Mouse (Mus musculus): ENCODE results near the gene Sgpp2. TPM values are rescaled to one million over a fixed set of nuclear protein-coding genes. Genes with fewer than 3 reads are reported as not detected.

Gene Sgpp2
- polyA plus RNA-seq, 1 experiment from 2014 or later: 2.6 TPM

DNA sequence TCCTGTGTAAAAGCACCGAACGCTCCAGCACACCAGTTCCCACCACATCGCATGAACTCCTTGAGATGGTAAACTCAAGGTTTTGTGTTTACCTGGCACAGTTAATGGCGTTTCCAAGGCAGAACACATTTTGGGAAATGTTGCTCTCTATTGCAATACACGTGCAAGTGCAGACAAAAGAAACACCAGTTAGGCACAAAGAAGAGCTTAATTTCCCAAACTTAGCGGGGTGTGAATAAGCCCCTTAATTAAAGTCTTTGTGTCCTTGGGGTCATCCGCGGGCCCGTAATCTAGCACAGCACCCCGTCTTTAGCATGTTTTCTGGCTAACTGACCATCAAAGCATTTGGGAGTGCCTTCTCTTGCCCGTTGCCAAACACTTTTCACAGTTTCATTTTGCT is 118.7 kb downstream of the Sgpp2 start:
- Histone ChIP-seq H3K4me3 (ENCODE audit: low read depth, low read length) (no peak overlapping the region), H3K9ac (ENCODE audit: low read depth, low read length) (no peak overlapping the region), H3K4me2 (ENCODE audit: low read depth, low read length) (no peak overlapping the region), H3K36me3 (ENCODE audit: control insufficient read depth, insufficient read depth, low read length) (peaks cover 9% of the 10 kb centered on the region; the same call in 1 of the 2 replicates), H3K9me3 (ENCODE audit: control insufficient read depth, low read length) (no peaks in the 10 kb centered on the region), H3K27me3 (replicated peaks; ENCODE audit: control insufficient read depth, insufficient read depth, low read length) (no peaks in the 10 kb centered on the region), H3K4me1 (ENCODE audit: control insufficient read depth, insufficient read depth, low read length) (peaks cover 9% of the 10 kb centered on the region; the same call in 1 of the 2 replicates), H3K27ac (replicated peaks; ENCODE audit: low read depth, low read length) (no peak overlapping the region)
- 63% methylated on average over 11 of the region's 11 CpGs for WGBS
- no peak for ATAC-seq (ENCODE audit: low read depth)
- DNase-seq (ENCODE audit: low spot score): no peak

DNA sequence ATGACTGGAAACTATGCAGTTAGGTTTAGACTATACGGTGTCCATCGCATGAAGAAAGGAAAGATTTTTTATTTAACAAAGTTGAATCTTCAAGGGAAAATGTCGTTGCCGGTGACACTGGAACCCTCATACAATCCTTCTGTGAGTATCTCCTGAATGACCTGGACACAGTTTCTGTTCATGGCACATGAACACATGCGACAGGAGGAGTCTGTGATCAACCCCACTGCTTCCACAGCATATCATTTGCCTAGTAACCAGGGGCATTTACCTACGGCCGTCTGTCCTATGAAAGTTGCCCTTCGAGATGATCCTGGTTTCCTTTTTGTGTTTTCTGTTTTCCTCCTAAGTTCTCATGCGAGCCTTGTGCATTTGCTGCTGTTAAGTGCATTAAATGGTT is 123.3 kb downstream of the Sgpp2 start:
- no peaks in the 10 kb centered on the region for H3K27me3 ChIP-seq (replicated peaks; ENCODE audit: control insufficient read depth, insufficient read depth, low read length)
- 91% methylated on average over 9 of the region's 9 CpGs for WGBS

DNA sequence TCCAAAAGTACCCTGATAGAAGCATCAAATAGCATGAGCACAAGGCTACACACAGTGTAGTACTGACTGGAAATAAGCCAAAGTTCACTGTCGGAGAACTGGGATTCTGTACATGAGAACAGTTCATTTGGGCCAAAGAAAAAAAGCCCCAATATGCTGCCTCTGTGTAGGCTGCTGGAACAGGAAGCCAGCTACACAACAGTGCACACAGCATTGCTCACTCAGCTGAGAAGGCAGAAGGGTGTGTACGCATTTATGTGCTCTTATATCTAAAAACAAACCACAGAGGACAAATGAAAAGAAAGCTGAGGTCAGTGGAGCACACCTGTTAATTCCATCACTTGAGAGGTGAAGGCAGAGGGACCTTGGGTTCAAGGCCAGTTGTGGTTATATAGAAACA is 125.8 kb downstream of the Sgpp2 start:
- Histone ChIP-seq H3K4me2 (ENCODE audit: low read depth, low read length) (no peak overlapping the region), H3K4me3 (ENCODE audit: low read depth, low read length) (no peak overlapping the region), H3K36me3 (ENCODE audit: control insufficient read depth, insufficient read depth, low read length) (peaks cover 17% of the 10 kb centered on the region; the same call in 1 of the 2 replicates), H3K27ac (replicated peaks; ENCODE audit: low read depth, low read length) (no peak overlapping the region), H3K27me3 (replicated peaks; ENCODE audit: control insufficient read depth, insufficient read depth, low read length) (no peaks in the 10 kb centered on the region), H3K9ac (ENCODE audit: low read depth, low read length) (no peak overlapping the region), H3K9me3 (ENCODE audit: control insufficient read depth, low read length) (no peaks in the 10 kb centered on the region), H3K4me1 (ENCODE audit: control insufficient read depth, insufficient read depth, low read length) (peaks cover 3% of the 10 kb centered on the region; the same call in 1 of the 2 replicates)
- no peak for ATAC-seq (ENCODE audit: low read depth)
- 77% methylated on average over 2 of the region's 2 CpGs for WGBS
- DNase-seq (ENCODE audit: low spot score): no peak

More for the DNA sequence above, 123.3 kb downstream of the Sgpp2 start:
- Histone ChIP-seq H3K4me3 (ENCODE audit: low read depth, low read length) (no peak overlapping the region), H3K4me2 (ENCODE audit: low read depth, low read length) (no peak overlapping the region), H3K27ac (replicated peaks; ENCODE audit: low read depth, low read length) (no peak overlapping the region), H3K4me1 (ENCODE audit: control insufficient read depth, insufficient read depth, low read length) (peaks cover 3% of the 10 kb centered on the region; the same call in 1 of the 2 replicates), H3K9ac (ENCODE audit: low read depth, low read length) (no peak overlapping the region), H3K36me3 (ENCODE audit: control insufficient read depth, insufficient read depth, low read length) (0 out of 2 replicates have a peak, but pooled peaks cover 3% of the 10 kb centered on the region), H3K9me3 (ENCODE audit: control insufficient read depth, low read length) (no peaks in the 10 kb centered on the region)
- DNase-seq (ENCODE audit: low spot score) (no peak), ATAC-seq (ENCODE audit: low read depth) (no peak)

DNA sequence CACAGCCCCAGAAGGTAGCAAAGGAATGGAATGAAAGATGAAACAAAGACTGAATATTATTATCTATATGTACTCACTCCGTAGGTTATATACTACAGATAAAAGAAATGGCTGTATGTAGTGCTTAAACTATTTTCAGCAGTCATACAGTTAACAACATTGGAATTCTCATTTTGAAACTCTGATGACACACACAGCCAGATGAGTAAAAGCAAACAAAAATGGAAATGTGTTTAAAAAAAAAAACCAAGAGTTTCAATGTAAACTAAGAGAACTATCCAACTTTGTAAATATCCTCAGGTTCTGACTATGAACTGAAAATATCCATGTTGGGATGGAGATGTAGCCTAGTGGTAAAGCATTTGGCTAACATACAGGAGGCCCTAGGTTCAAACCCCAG is 126.3 kb downstream of the Sgpp2 start:
- H3K27me3 ChIP-seq (replicated peaks; ENCODE audit: control insufficient read depth, insufficient read depth, low read length): no peaks in the 10 kb centered on the region

DNA sequence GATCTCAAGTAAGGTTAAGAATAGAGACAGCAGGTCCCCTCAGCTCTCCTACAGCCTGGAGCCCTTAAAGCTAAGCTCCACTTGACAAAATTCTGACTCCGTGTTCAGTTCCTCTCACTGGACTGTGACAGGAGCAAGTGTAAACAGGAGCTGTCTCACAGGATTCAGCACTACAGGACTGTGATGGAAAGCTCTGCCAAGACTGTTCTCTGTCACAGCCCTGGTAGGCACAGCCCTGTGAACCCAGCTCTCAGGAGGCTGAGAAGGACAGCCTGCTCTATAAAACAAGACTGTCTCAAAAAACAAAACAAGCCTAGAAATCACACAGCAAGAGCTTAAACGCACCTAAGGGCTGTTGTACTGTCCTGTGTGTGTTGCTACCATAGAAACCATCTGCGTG is 127.0 kb downstream of the Sgpp2 start:
- peaks cover 3% of the 10 kb centered on the region; the same call in 1 of the 2 replicates for H3K4me1 ChIP-seq (ENCODE audit: control insufficient read depth, insufficient read depth, low read length)
- no peak overlapping the region for H3K27ac ChIP-seq (replicated peaks; ENCODE audit: low read depth, low read length)
- ATAC-seq (ENCODE audit: low read depth) (no peak), DNase-seq (ENCODE audit: low spot score) (no peak)
- H3K27me3 ChIP-seq (replicated peaks; ENCODE audit: control insufficient read depth, insufficient read depth, low read length): no peaks in the 10 kb centered on the region
- no peak overlapping the region for H3K4me3 ChIP-seq (ENCODE audit: low read depth, low read length)
- H3K36me3 ChIP-seq (ENCODE audit: control insufficient read depth, insufficient read depth, low read length): peaks cover 28% of the 10 kb centered on the region
- H3K9me3 ChIP-seq (ENCODE audit: control insufficient read depth, low read length): no peaks in the 10 kb centered on the region
- WGBS: 72% methylated on average over 3 of the region's 3 CpGs
- H3K9ac ChIP-seq (ENCODE audit: low read depth, low read length): no peak overlapping the region
- H3K4me2 ChIP-seq (ENCODE audit: low read depth, low read length): no peak overlapping the region

More for the DNA sequence above, 126.3 kb downstream of the Sgpp2 start:
- WGBS: 87% methylated on average over 1 of the region's 1 CpGs
- H3K4me3 ChIP-seq (ENCODE audit: low read depth, low read length): no peak overlapping the region
- DNase-seq (ENCODE audit: low spot score) (no peak), ATAC-seq (ENCODE audit: low read depth) (no peak)
- H3K9ac ChIP-seq (ENCODE audit: low read depth, low read length): no peak overlapping the region
- peaks cover 22% of the 10 kb centered on the region for H3K36me3 ChIP-seq (ENCODE audit: control insufficient read depth, insufficient read depth, low read length)
- H3K27ac ChIP-seq (replicated peaks; ENCODE audit: low read depth, low read length): no peak overlapping the region
- peaks cover 3% of the 10 kb centered on the region; the same call in 1 of the 2 replicates for H3K4me1 ChIP-seq (ENCODE audit: control insufficient read depth, insufficient read depth, low read length)
- no peaks in the 10 kb centered on the region for H3K9me3 ChIP-seq (ENCODE audit: control insufficient read depth, low read length)
- H3K4me2 ChIP-seq (ENCODE audit: low read depth, low read length): no peak overlapping the region

- no peak overlapping the region for H3K4me3 ChIP-seq (ENCODE audit: low read depth, low read length)
- H3K27ac ChIP-seq (replicated peaks; ENCODE audit: low read depth, low read length): peak overlapping the region; percentile 33
- no peak for ATAC-seq (ENCODE audit: low read depth)
- H3K9me3 ChIP-seq (ENCODE audit: control insufficient read depth, low read length): no peaks in the 10 kb centered on the region
- H3K9ac ChIP-seq (ENCODE audit: low read depth, low read length): no peak overlapping the region
- DNase-seq (ENCODE audit: low spot score): no peak
- H3K36me3 ChIP-seq (ENCODE audit: control insufficient read depth, insufficient read depth, low read length): peaks cover 54% of the 10 kb centered on the region
- no peaks in the 10 kb centered on the region for H3K27me3 ChIP-seq (replicated peaks; ENCODE audit: control insufficient read depth, insufficient read depth, low read length)
- peaks cover 3% of the 10 kb centered on the region; the same call in 1 of the 2 replicates for H3K4me1 ChIP-seq (ENCODE audit: control insufficient read depth, insufficient read depth, low read length)
- H3K4me2 ChIP-seq (ENCODE audit: low read depth, low read length): no peak overlapping the region
- WGBS: 79% methylated on average over 8 of the region's 8 CpGs
Measured at GRCm38 (mm10) chr1:78440716-78441115, 130.6 kb downstream of the Sgpp2 start.

DNA sequence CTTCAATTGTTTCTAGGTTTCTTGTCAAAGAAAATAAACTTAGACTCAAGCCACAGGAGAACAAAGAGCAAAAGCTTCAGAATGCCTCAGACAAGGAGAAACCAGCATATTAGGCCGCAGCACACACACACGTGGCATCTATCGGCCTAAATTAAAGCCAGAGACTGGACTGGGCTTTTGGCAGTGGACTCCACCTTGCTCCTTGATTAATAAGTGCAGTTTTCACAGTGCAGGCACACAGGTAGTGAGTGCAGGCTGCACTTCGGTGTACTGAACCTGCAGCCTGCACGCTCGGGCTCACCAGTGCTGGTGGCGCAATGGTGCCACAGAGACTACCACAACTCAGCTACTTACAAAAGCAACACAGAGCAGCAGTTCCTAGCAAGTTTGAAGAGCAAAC is 132.9 kb downstream of the Sgpp2 start:
- Histone ChIP-seq H3K27ac (replicated peaks; ENCODE audit: low read depth, low read length) (no peak overlapping the region), H3K36me3 (ENCODE audit: control insufficient read depth, insufficient read depth, low read length) (peaks cover 58% of the 10 kb centered on the region), H3K4me1 (ENCODE audit: control insufficient read depth, insufficient read depth, low read length) (peaks cover 10% of the 10 kb centered on the region), H3K9me3 (ENCODE audit: control insufficient read depth, low read length) (no peaks in the 10 kb centered on the region), H3K4me3 (ENCODE audit: low read depth, low read length) (no peak overlapping the region), H3K4me2 (ENCODE audit: low read depth, low read length) (no peak overlapping the region), H3K9ac (ENCODE audit: low read depth, low read length) (no peak overlapping the region), H3K27me3 (replicated peaks; ENCODE audit: control insufficient read depth, insufficient read depth, low read length) (no peaks in the 10 kb centered on the region)
- DNase-seq (ENCODE audit: low spot score) (no peak), ATAC-seq (ENCODE audit: low read depth) (no peak)
- WGBS: 62% methylated on average over 7 of the region's 7 CpGs

GRCm38 (mm10) chr1:78446232-78446631 is 136.1 kb downstream of the Sgpp2 start:
- WGBS: 76% methylated on average over 8 of the region's 8 CpGs
- peaks cover 55% of the 10 kb centered on the region for H3K36me3 ChIP-seq (ENCODE audit: control insufficient read depth, insufficient read depth, low read length)

DNA sequence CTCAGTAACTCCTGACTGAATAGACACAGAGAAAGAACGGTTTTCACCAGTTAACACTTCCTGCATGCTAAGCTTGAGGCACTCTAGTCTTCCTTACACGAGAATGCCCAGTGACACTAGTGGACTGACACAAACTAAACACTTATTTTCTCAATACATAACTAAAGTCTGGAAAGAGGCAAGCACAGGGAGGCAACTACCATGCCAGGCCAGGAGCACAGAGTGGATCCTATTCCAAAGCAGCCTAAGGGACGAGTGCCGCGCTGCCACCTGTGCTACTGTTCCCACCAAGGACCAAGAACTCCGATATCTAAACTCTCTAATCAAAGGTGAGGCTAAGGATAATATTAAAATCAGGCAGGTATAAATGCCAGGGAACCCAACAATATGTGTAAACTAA is 136.6 kb downstream of the Sgpp2 start:
- Histone ChIP-seq H3K9ac (ENCODE audit: low read depth, low read length) (no peak overlapping the region), H3K36me3 (ENCODE audit: control insufficient read depth, insufficient read depth, low read length) (peaks cover 55% of the 10 kb centered on the region), H3K4me1 (ENCODE audit: control insufficient read depth, insufficient read depth, low read length) (peaks cover 11% of the 10 kb centered on the region), H3K27me3 (replicated peaks; ENCODE audit: control insufficient read depth, insufficient read depth, low read length) (no peaks in the 10 kb centered on the region), H3K9me3 (ENCODE audit: control insufficient read depth, low read length) (no peaks in the 10 kb centered on the region), H3K4me2 (ENCODE audit: low read depth, low read length) (no peak overlapping the region), H3K27ac (replicated peaks; ENCODE audit: low read depth, low read length) (no peak overlapping the region), H3K4me3 (ENCODE audit: low read depth, low read length) (no peak overlapping the region)
- WGBS: 84% methylated on average over 6 of the region's 6 CpGs
- DNase-seq (ENCODE audit: low spot score) (no peak), ATAC-seq (ENCODE audit: low read depth) (no peak)

More at GRCm38 (mm10) chr1:78446232-78446631, 136.1 kb downstream of the Sgpp2 start:
- Histone ChIP-seq H3K4me1 (ENCODE audit: control insufficient read depth, insufficient read depth, low read length) (peaks cover 11% of the 10 kb centered on the region), H3K4me2 (ENCODE audit: low read depth, low read length) (no peak overlapping the region), H3K9me3 (ENCODE audit: control insufficient read depth, low read length) (no peaks in the 10 kb centered on the region), H3K27me3 (replicated peaks; ENCODE audit: control insufficient read depth, insufficient read depth, low read length) (no peaks in the 10 kb centered on the region), H3K27ac (replicated peaks; ENCODE audit: low read depth, low read length) (no peak overlapping the region), H3K9ac (ENCODE audit: low read depth, low read length) (no peak overlapping the region), H3K4me3 (ENCODE audit: low read depth, low read length) (no peak overlapping the region)
- DNase-seq (ENCODE audit: low spot score) (no peak), ATAC-seq (ENCODE audit: low read depth) (no peak)

All from embryonic facial prominence, embryonic 14.5 days (tissue).